Mouse (Mus musculus) yolk sac, embryonic 10.5 days (tissue): ENCODE measurements around the gene Cplane1.

Experiments
- DNase-seq: peaks from one replicate; pipeline ENCODE4 v3.0.0-alpha.2; 2017; ENCODE audit warnings: low spot score

Cplane1 gene

GRCm38 (mm10) chr15:8302944-8303343, 134.0 kb downstream of the Cplane1 start:
- no peak for DNase-seq

GRCm38 (mm10) chr15:8305474-8305873, 136.6 kb downstream of the Cplane1 start:
- no peak for DNase-seq

DNA sequence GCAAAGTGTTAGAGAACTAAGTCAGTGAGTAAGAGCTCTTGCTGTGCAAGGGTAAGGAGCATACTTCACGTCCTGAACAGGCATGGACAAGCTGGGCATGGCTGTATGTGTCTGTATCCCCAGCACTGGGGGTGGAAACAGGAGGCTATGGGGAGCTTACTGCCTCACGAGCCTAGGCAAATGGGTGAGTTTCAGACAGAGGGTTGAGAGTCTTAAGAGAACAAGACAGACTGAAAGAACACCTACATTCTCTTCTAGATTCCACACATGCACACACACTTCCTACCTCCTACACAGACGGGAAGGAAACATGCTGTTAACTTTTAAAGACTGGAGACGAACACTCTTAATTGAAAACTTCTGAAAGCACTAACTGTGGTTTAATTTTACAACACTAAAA, 148.5 kb downstream of the Cplane1 start:
- no peak for DNase-seq

- DNase-seq, result no peak
Observed at GRCm38 (mm10) chr15:8319191-8319590, 150.3 kb downstream of the Cplane1 start.
